Mouse (Mus musculus): ENCODE data around the gene Oprl1. TPM values are rescaled to one million over a fixed set of nuclear protein-coding genes. Genes with fewer than 3 reads are reported as not detected.

Gene Oprl1
- 0.21 and 0.55 TPM in 2 replicates for polyA plus RNA-seq (2012; rRNA removed; ENCODE audit: low replicate concordance)

GRCm38 (mm10) chr2:181714903-181715326, at the start of gene Oprl1:
Gene Oprl1 (plus strand): TSS chr2:181715016.

DNA sequence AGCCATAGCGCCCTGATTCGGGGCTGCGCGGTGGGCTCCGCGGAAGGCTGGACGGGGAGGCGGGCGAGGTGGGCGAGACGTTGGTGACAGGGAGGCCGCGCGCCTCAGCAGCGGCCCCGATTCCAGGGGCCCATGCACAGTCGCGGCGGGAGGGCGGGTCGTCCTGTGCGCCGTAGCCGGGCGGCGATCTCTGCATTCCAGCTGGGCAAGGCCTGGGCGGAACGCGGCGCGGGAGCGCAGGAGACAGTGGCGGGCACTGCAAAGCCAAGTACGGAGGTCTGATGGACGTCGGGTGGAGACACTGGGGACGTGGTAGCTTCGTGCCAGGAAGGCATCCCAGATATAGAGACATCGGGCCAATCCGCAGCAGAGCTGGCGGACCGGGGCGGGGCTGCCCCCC, 43.5 kb upstream of the Oprl1 start, which contains the start of gene Sox18:
TSS of gene Sox18 (minus strand) at position 315 of the 400 bp plus-strand sequence.

DNA sequence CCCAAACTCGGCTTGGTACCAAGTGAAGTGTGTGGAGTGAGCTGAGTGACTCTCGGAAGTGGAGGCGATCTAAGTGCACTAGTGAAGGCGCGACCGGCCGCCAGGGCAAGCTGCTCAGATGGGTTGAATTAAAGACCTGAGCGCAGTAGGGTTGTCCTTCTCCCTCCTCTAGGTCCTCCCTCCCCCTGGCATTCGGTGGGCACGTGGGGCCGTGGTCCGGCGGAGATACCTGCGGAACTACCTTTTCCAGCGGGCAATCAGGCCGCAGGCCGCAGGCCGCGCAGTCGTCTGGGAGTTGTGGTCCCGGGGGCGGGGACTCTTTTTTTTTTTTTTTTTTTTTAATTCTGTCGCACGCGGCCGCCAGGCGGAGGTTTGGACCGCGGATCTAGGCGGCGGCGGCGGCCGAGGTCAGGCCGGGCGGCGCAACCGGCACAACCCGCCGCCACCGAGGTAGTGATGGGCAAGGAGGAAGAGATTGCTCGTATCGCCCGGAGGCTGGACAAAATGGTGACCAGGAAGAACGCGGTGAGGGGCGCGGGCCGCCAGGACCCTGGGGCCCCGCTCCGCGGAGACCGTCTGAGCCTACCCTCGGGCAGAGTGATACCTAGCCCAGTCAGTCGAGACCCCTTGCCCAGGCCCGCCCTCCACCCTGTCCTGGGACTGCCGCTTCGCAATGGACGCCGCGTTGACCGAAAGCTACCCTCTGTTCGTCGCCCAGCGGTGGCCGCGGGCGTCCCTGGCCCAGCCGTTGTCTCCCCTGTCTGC, 34.7 kb upstream of the Oprl1 start, which contains the start of gene Tcea2:
TSS of gene Tcea2 (plus strand) at position 360 of the 765 bp plus-strand sequence.

GRCm38 (mm10) chr2:181693339-181694280, 21.2 kb upstream of the Oprl1 start, which contains the start of gene Rgs19:
Gene Rgs19 (minus strand): TSS chr2:181693977.

GRCm38 (mm10) chr2:181698241-181698640, 16.6 kb upstream of the Oprl1 start, which contains the start of gene Lkaaear1:
Gene Lkaaear1 (minus strand): TSS chr2:181698442.

DNA sequence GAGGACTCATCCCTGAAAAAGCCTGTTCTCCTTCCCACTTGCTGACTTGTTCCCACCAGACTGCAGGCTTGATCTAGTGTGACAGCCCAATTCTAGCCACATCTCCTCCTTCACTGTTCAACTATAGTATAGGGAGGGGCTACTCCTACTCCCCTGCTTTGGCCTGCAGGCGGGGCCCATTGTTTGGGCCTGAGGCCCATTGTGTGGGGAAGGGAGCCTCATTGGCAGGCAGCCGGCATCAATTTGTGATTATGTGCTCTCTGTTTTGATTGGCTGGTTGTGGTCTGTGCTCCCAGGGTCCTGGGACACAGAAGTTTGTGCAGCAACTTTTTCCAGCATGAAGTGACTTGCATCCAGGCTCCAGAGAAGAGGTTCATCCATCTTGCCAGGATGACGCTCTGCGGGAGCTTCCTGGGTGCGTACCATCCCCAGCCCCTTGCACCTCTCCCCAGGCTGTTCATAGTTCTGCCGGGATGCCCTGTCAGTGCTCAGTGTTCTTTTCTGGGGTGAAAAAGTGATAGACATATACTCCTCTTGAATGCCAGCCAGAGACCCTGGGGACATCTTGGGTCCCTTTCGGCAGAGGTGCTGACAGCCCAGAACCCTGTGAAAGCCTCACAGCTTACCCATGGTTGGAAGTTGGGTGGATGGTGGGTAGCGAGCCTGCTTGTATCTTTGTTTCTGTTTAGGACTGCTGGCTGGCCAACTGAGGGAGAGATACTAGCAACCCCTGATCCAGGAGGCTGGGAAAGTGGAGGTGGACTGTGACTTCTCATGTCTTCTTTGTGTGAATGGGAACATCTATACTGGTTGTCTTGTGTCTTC, 48.4 kb downstream of the Oprl1 start, which contains the start of gene Myt1:
TSS of gene Myt1 (plus strand) at position 327 of the 825 bp plus-strand sequence.

Other genes with a start within 250 kb of the Oprl1 start
- gene Abhd16b, start 221.8 kb upstream of the Oprl1 start, polyA plus RNA-seq (2012; rRNA removed; ENCODE audit: low replicate concordance) = 0.09 TPM in 1 of 2 replicates, not detected in the other
- gene Tpd52l2, start 217.9 kb upstream of the Oprl1 start, polyA plus RNA-seq (2012; rRNA removed; ENCODE audit: low replicate concordance) = 66.8 and 68.3 TPM in 2 replicates
- 84.6 and 85.6 TPM in 2 replicates for gene Dnajc5, start 194.5 kb upstream of the Oprl1 start, polyA plus RNA-seq (2012; rRNA removed; ENCODE audit: low replicate concordance)
- 127 and 167 TPM in 2 replicates for gene Uckl1, start 130.1 kb upstream of the Oprl1 start, polyA plus RNA-seq (2012; rRNA removed; ENCODE audit: low replicate concordance)
- 19.6 and 30.6 TPM in 2 replicates for gene Prpf6, start 123.1 kb upstream of the Oprl1 start, polyA plus RNA-seq (2012; rRNA removed; ENCODE audit: low replicate concordance)
- 43.7 and 126 TPM in 2 replicates for gene Zfp512b, start 122.2 kb upstream of the Oprl1 start, polyA plus RNA-seq (2012; rRNA removed; ENCODE audit: low replicate concordance)
- 5.7 and 18.6 TPM in 2 replicates for gene Samd10, start 115.8 kb upstream of the Oprl1 start, polyA plus RNA-seq (2012; rRNA removed; ENCODE audit: low replicate concordance)
- gene Gm29797, start 58.0 kb upstream of the Oprl1 start, polyA plus RNA-seq (2012; rRNA removed; ENCODE audit: low replicate concordance) = 0.18 TPM in 1 of 2 replicates, not detected in the other
- gene Sox18, start 43.4 kb upstream of the Oprl1 start, polyA plus RNA-seq (2012; rRNA removed; ENCODE audit: low replicate concordance) = 119 and 168 TPM in 2 replicates
- gene Tcea2, start 34.7 kb upstream of the Oprl1 start, polyA plus RNA-seq (2012; rRNA removed; ENCODE audit: low replicate concordance) = 14.7 and 37.5 TPM in 2 replicates
- 110 and 123 TPM in 2 replicates for gene Rgs19, start 21.0 kb upstream of the Oprl1 start, polyA plus RNA-seq (2012; rRNA removed; ENCODE audit: low replicate concordance)
- gene Lkaaear1, start 16.6 kb upstream of the Oprl1 start, polyA plus RNA-seq (2012; rRNA removed; ENCODE audit: low replicate concordance) = not detected in 2 replicates
- gene Myt1, start 48.3 kb downstream of the Oprl1 start, polyA plus RNA-seq (2012; rRNA removed; ENCODE audit: low replicate concordance) = not detected in 2 replicates
- 27.4 and 35.0 TPM in 2 replicates for gene Pcmtd2, start 122.8 kb downstream of the Oprl1 start, polyA plus RNA-seq (2012; rRNA removed; ENCODE audit: low replicate concordance)
- 6.4 and 8.5 TPM in 2 replicates for gene Polr3k, start 149.3 kb downstream of the Oprl1 start, polyA plus RNA-seq (2012; rRNA removed; ENCODE audit: low replicate concordance)

All from subcutaneous adipose tissue, adult 2 months (tissue).